Mouse (Mus musculus): ENCODE measurements around the gene Lcor. TPM values are rescaled to one million over a fixed set of nuclear protein-coding genes. Genes with fewer than 3 reads are reported as not detected.

Lcor gene
- polyA plus RNA-seq, 1 experiment: 2.7 TPM

DNA sequence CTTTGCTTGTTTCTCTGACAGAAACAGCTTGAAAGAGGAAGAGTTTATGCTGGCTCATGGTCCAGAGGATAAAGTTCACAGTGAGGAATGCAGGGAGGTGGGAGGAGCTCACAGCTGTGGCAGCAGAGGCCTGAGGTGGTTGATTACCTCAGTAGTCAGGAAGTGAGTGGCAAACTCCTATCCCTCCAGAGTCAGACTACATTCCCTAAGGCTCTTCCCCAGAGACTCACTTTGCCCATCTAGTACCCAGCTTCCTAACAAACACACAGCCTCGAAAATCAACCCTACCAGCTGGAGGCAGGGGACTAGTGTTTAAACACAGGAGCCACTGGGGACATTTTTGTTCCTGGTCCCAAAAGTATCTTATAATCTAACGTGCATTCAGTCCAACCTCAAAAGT is 7.5 kb upstream of the Lcor start:
- no peaks in the 10 kb centered on the region; the same call in 1 of the 2 replicates for H3K4me1 ChIP-seq (ENCODE audit: control insufficient read depth, insufficient read depth, low read length)
- DNase-seq: peak; percentile 87
- H3K27ac ChIP-seq (ENCODE audit: insufficient read depth, low read depth, low read length): peak overlapping the region; percentile 66
- TF ChIP-seq CTCF (conservative IDR thresholded peaks at IDR 0.05; ENCODE audit: insufficient read depth, insufficient read length, low read depth, low read length) (no peak), POLR2A (IDR thresholded peaks at IDR 0.05; ENCODE audit: low read depth, low read length) (peak; percentile 23)
- H3K36me3 ChIP-seq (ENCODE audit: control insufficient read depth, insufficient read depth, low read length): no peaks in the 10 kb centered on the region
- 35% methylated on average over 2 of the region's 2 CpGs for WGBS
- H3K4me3 ChIP-seq (ENCODE audit: insufficient read depth, low read depth, low read length): no peak overlapping the region
- no peaks in the 10 kb centered on the region for H3K27me3 ChIP-seq (replicated peaks; ENCODE audit: control insufficient read depth, insufficient read depth, low read length)

DNA sequence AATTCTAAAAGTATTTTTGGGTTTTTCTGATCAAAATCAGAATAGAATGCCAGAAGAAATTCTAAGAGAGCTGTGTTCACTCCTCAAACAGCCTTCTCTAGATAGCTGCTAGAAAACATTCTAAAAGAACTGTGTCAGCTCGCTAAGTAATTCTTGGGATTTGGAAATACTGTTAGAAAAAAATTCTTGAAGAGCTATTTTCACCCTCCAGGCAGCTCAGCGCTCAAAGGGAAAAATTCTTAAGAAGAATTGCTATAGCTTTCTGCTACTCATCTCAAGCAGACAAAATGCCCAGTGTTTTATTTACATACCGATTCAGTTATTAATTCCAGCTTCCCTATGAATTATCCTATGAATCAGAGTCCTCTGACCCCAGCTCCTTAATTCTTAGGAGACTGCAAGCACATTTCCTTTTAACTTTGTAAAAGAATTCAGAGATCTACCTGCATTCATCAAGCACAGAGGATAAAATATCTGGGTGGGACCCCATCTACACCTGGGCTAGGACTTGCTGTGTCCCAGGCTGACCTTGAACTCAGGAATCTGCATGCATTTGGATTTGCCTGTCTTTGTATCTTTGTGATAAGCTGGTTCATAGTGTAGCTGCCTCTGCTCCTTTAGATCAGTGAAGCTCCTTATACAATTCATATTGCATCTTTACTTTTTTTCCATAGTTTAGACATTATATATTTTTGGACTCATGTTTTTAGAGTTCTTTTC is 5.7 kb upstream of the Lcor start:
- WGBS: 94% methylated on average over 3 of the region's 3 CpGs
- Histone ChIP-seq H3K36me3 (ENCODE audit: control insufficient read depth, insufficient read depth, low read length) (no peaks in the 10 kb centered on the region), H3K27ac (ENCODE audit: insufficient read depth, low read depth, low read length) (no peak overlapping the region), H3K4me1 (ENCODE audit: control insufficient read depth, insufficient read depth, low read length) (peaks cover 5% of the 10 kb centered on the region; the same call in 1 of the 2 replicates), H3K4me3 (ENCODE audit: insufficient read depth, low read depth, low read length) (no peak overlapping the region), H3K27me3 (replicated peaks; ENCODE audit: control insufficient read depth, insufficient read depth, low read length) (no peaks in the 10 kb centered on the region)
- no peak for DNase-seq
- TF ChIP-seq POLR2A (IDR thresholded peaks at IDR 0.05; ENCODE audit: low read depth, low read length): no peak
- TF ChIP-seq CTCF (conservative IDR thresholded peaks at IDR 0.05; ENCODE audit: insufficient read depth, insufficient read length, low read depth, low read length): no peak

GRCm38 (mm10) chr19:41481030-41481886 is 1.2 kb upstream of the Lcor start:
- peak; percentile 66 for DNase-seq
- 4% methylated on average over 15 of the region's 15 CpGs for WGBS
- peak; percentile 49 for TF ChIP-seq CTCF (conservative IDR thresholded peaks at IDR 0.05; ENCODE audit: insufficient read depth, insufficient read length, low read depth, low read length)
- no peak for TF ChIP-seq POLR2A (IDR thresholded peaks at IDR 0.05; ENCODE audit: low read depth, low read length)
- Histone ChIP-seq H3K36me3 (ENCODE audit: control insufficient read depth, insufficient read depth, low read length) (no peaks in the 10 kb centered on the region), H3K27me3 (replicated peaks; ENCODE audit: control insufficient read depth, insufficient read depth, low read length) (no peaks in the 10 kb centered on the region), H3K27ac (ENCODE audit: insufficient read depth, low read depth, low read length) (no peak overlapping the region), H3K4me1 (ENCODE audit: control insufficient read depth, insufficient read depth, low read length) (peaks cover 11% of the 10 kb centered on the region; the same call in 1 of the 2 replicates), H3K4me3 (ENCODE audit: insufficient read depth, low read depth, low read length) (peak overlapping the region; percentile 45; the same call in 1 of the 2 replicates)

- peak overlapping the region; percentile 94 for H3K27ac ChIP-seq (ENCODE audit: insufficient read depth, low read depth, low read length)
- TF ChIP-seq POLR2A (IDR thresholded peaks at IDR 0.05; ENCODE audit: low read depth, low read length) (no peak), CTCF (conservative IDR thresholded peaks at IDR 0.05; ENCODE audit: insufficient read depth, insufficient read length, low read depth, low read length) (no peak)
- peak overlapping the region; percentile 56 for H3K4me3 ChIP-seq (ENCODE audit: insufficient read depth, low read depth, low read length)
- no peaks in the 10 kb centered on the region for H3K27me3 ChIP-seq (replicated peaks; ENCODE audit: control insufficient read depth, insufficient read depth, low read length)
- under 1% methylated on average over 6 of the region's 6 CpGs for WGBS
- no peaks in the 10 kb centered on the region for H3K36me3 ChIP-seq (ENCODE audit: control insufficient read depth, insufficient read depth, low read length)
- DNase-seq: no peak
- peaks cover 11% of the 10 kb centered on the region; the same call in 1 of the 2 replicates for H3K4me1 ChIP-seq (ENCODE audit: control insufficient read depth, insufficient read depth, low read length)
These were observed 599 bp upstream of the Lcor start for GRCm38 (mm10) chr19:41481887-41482189.

- Histone ChIP-seq H3K36me3 (ENCODE audit: control insufficient read depth, insufficient read depth, low read length) (no peaks in the 10 kb centered on the region), H3K4me1 (ENCODE audit: control insufficient read depth, insufficient read depth, low read length) (peaks cover 11% of the 10 kb centered on the region; the same call in 1 of the 2 replicates), H3K27me3 (replicated peaks; ENCODE audit: control insufficient read depth, insufficient read depth, low read length) (no peaks in the 10 kb centered on the region), H3K27ac (ENCODE audit: insufficient read depth, low read depth, low read length) (peak overlapping the region; percentile 53), H3K4me3 (ENCODE audit: insufficient read depth, low read depth, low read length) (peak overlapping the region; percentile 90)
- TF ChIP-seq POLR2A (IDR thresholded peaks at IDR 0.05; ENCODE audit: low read depth, low read length) (no peak), CTCF (conservative IDR thresholded peaks at IDR 0.05; ENCODE audit: insufficient read depth, insufficient read length, low read depth, low read length) (no peak)
- under 1% methylated on average over 88 of the region's 91 CpGs for WGBS
- DNase-seq: peak; percentile 76
These were observed 540 bp downstream of the Lcor start for GRCm38 (mm10) chr19:41482909-41483444.

GRCm38 (mm10) chr19:41483445-41484040 is 1.1 kb downstream of the Lcor start:
- H3K27ac ChIP-seq (ENCODE audit: insufficient read depth, low read depth, low read length): peak overlapping the region; percentile 32; the same call in 1 of the 2 replicates
- peaks cover 11% of the 10 kb centered on the region; the same call in 1 of the 2 replicates for H3K4me1 ChIP-seq (ENCODE audit: control insufficient read depth, insufficient read depth, low read length)
- 2% methylated on average over 30 of the region's 30 CpGs for WGBS
- no peaks in the 10 kb centered on the region for H3K36me3 ChIP-seq (ENCODE audit: control insufficient read depth, insufficient read depth, low read length)
- TF ChIP-seq CTCF (conservative IDR thresholded peaks at IDR 0.05; ENCODE audit: insufficient read depth, insufficient read length, low read depth, low read length) (no peak), POLR2A (IDR thresholded peaks at IDR 0.05; ENCODE audit: low read depth, low read length) (no peak)
- H3K4me3 ChIP-seq (ENCODE audit: insufficient read depth, low read depth, low read length): peak overlapping the region; percentile 90
- DNase-seq: peak; percentile 25
- no peaks in the 10 kb centered on the region for H3K27me3 ChIP-seq (replicated peaks; ENCODE audit: control insufficient read depth, insufficient read depth, low read length)
